Mouse (Mus musculus): ENCODE data around the gene Rasgef1b.

Rasgef1b gene

GRCm38 (mm10) chr5:99447481-99447880, 281.4 kb downstream of the Rasgef1b start:
- no peak for DNase-seq (ENCODE audit: low spot score)

GRCm38 (mm10) chr5:99445242-99445641, 283.6 kb downstream of the Rasgef1b start:
- DNase-seq (ENCODE audit: low spot score): no peak

- DNase-seq (ENCODE audit: low spot score): no peak
Observed at GRCm38 (mm10) chr5:99444777-99445176, 284.1 kb downstream of the Rasgef1b start.

DNA sequence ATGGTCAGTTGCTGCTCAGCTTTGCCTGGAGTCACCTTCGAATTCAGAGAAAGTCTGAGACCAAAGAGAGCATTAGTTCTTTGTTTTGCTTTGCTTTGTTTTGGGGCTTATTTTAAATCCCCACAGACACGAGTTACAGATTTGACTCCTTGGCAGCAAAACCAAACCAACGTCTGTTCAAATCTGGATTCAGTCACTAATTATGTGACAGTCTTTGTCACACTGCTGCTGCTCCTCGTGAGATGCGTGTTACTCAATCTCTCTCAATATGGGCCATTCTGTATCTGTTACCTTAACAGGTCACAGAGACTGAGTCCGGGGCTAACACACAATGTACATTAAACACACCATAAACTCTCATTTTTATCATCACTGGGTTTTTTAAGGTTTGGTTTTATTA, 288.8 kb downstream of the Rasgef1b start:
- no peak for DNase-seq (ENCODE audit: low spot score)

GRCm38 (mm10) chr5:99438526-99438925, 290.3 kb downstream of the Rasgef1b start:
- DNase-seq (ENCODE audit: low spot score): no peak

DNA sequence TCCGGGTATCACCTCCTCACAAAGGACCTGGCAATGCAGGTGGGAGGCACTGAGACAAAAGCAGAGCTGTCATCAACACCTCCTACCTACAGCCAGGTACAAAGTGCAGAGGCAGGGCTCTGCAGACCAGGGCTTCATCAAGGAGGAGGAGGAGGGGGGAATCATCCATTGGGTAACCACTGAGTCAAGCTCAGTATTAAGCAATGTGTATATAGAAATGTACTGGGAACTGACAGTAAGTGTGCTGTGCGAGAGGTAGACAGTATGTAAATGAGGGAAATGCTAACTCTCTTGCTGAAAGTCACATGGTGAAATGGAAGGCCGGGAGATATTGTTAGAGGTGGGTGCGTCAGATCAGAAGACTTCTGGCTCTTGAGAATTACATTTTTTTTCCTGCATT, 294.6 kb downstream of the Rasgef1b start:
- DNase-seq (ENCODE audit: low spot score): no peak

DNA sequence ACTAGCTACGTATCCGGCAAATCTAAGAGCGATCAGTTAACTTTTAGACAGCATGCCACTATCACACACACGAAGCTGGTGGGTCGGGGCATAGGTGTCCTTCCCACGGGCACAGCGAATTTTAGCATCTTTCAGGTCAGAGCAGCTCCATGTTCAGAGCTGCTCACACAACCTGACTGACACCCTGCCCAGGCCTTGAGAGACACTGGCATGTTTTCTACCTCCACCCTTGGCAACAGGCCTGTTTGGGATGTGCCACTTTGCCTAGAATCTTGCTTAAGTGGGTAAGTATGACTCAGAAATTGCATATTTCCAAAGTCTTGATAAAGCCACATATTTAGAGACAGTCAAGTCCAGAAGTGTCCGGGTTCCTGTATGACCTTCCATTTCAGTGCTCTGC, 296.4 kb downstream of the Rasgef1b start:
- no peak for DNase-seq (ENCODE audit: low spot score)

DNA sequence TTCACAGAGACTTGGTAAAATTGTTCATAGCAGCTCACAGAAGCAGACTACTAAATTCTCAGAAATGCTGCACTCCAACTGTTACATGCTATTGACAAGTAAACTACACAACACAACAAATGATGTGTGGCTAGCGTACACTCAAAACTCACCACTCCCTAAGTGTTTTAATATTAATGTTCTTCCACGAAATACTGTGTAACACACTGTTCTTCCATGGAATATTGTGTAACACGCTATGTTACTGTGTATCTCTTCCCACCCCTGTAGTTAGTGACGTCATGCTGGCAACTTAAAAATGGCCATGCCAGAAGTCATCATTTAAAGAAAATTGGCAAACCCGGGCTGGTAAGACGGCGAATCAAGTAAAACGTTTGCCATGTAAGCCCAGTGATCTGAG, 299.6 kb downstream of the Rasgef1b start:
- DNase-seq (ENCODE audit: low spot score): no peak

DNA sequence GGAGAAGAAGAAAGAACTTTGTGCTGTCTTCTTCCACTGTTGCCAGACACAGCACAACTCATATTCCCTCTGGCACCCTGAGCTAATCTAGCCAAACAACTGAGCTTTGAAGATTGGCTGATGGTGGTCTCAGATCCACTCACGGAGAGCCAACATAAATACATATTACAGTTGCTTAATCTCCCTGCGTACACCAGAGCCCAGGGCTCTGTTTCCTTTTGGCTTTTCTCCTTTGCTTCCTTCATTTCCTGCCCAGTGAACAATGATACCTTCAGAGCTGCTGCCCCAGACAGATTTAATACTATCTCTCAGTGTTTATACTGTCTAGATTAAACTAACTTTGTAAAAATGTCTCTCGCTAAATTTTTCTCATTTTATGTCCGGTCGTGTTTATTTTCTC, 300.2 kb downstream of the Rasgef1b start:
- DNase-seq (ENCODE audit: low spot score): no peak

- DNase-seq (ENCODE audit: low spot score): no peak
Observed at GRCm38 (mm10) chr5:99423271-99423670, 305.6 kb downstream of the Rasgef1b start.

DNA sequence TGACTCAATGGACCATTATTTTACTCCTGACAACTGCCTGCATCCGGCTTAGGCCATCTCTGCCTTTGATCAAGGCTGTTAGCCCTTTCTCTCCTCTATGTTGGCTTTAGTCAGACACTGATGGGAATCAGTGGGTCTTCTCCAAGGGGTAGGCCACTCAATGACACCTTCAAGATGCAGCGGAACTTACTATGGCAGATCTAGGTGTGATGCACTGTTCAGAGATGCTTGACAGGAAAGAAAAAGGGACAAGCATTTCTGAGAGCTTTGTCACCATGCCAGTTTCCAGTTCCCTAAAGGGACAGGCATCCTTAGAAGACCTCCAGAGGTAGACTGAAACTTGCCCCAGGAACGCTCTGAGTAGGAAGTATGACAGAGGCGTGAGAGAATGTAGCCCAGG, 306.0 kb downstream of the Rasgef1b start:
- DNase-seq (ENCODE audit: low spot score): no peak

DNA sequence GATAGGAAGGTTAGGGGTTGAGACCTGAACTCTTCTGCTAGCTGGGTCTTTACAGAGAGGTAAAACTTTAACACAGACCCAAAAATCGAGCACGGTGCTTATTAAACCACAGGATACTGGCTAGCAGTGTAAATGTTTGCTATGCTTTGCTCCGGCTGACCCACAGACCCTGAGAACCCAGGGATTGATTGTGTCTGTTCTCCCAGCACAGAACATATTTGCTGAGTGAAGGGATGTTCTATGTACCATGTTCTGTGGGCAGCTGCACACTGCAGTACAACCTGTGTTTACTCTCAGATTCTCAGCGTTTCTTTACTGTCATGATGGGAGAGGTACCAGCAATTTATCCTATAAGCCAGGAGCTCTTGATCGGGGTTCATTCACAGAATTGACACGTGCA, 306.8 kb downstream of the Rasgef1b start:
- DNase-seq (ENCODE audit: low spot score): no peak

DNA sequence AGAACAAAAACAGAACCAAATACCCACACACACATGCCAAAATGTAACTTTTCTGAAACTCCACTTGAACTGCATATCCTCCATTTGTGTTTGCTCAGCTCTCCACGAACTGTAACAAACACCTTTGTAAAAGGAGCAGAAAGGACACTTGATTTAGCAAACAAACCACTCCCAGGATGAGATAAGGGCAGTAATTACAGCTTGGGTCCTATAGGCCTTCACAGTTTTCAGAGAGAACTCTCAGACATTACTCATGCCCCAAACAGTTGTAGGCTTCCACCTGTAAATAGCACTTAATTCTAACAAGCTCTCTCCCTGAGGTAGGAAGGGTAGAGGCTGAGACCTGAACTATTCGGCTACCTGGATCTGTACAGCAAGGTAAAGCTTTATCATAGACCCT, 309.0 kb downstream of the Rasgef1b start:
- no peak for DNase-seq (ENCODE audit: low spot score)

DNA sequence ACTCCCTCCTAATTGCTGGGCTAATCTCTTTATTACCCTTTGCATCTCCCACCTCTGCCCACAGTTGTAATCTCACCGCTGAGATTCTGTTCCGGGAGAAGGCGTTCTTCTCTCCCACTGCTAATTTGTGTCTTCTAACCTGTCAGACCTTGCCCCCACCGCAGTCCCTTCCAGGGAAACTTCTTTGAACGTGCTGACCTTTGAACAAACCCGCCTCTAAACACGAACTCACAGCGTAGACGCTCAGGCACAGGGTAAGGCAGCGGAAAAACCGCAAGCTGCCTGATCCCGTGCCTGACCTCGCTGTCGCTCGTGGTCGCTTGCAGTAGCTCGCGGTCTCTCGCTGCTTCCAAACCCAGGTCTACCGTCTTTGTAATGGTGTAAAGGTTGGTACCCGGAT, 312.0 kb downstream of the Rasgef1b start:
- no peak for DNase-seq (ENCODE audit: low spot score)

GRCm38 (mm10) chr5:99415676-99416075, 313.2 kb downstream of the Rasgef1b start:
- no peak for DNase-seq (ENCODE audit: low spot score)

DNA sequence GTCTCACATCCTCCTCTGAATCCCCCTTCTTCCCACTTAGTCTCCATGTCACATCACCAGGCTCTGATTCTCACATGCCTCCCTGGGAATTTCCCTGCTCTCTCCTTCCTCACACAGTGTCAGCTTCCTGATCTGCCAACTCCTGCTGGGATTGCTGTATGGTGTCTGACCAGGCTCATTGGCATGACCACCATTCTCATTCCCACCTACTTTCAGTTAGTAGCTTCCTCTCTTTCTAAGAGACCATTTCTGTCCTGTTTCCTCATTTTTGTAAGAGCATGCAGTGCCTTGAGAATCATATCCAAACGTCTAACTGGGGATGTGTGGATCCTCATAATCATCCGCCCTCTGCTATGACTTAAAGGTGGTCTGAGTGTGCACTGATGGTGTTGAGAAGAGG, 313.8 kb downstream of the Rasgef1b start:
- DNase-seq (ENCODE audit: low spot score): no peak

DNA sequence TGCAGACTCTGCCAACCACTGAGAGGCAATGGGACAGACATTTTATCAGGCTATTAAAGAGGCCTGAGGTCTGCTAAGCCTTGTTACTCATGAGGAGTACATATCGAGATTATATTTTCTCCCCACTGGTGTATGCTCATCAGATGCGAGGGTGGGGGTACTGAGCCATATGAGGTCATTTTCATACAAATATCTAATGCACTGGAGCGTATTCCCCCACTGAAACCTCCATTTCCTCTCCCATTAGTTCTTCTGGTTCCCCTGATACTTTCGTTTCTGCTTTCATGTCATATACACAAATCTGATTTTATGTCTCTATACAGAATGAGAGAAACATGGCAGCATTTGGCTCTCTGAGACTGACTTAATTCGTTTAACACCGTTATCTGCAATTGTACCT, 314.6 kb downstream of the Rasgef1b start:
- DNase-seq (ENCODE audit: low spot score): no peak

DNA sequence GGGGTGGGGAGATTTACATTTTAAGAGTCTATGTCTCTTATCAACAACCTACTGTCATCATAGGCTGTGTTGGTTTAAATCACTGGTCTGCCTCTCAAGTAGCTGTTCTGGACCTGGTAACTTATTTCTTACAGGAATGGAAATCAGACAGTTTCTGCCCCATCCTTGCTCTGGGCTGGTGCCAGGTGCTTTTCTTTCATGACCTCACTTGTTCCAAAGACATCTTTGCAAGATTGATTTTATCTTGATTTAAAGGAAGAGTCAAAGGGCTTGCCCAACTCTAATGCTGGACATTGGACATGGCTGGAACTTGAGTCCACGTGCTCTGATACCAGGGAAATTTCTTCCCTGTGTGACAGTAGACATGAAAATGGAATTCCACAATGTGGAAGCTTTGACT, 315.0 kb downstream of the Rasgef1b start:
- DNase-seq (ENCODE audit: low spot score): no peak

GRCm38 (mm10) chr5:99413391-99413790, 315.5 kb downstream of the Rasgef1b start:
- no peak for DNase-seq (ENCODE audit: low spot score)

- no peak for DNase-seq (ENCODE audit: low spot score)
Observed at GRCm38 (mm10) chr5:99404403-99405170, 324.3 kb downstream of the Rasgef1b start.

- DNase-seq (ENCODE audit: low spot score): no peak
Observed at GRCm38 (mm10) chr5:99403325-99403724, 325.5 kb downstream of the Rasgef1b start.

GRCm38 (mm10) chr5:99402784-99403183, 326.1 kb downstream of the Rasgef1b start:
- DNase-seq (ENCODE audit: low spot score): no peak

GRCm38 (mm10) chr5:99402297-99402696, 326.6 kb downstream of the Rasgef1b start:
- no peak for DNase-seq (ENCODE audit: low spot score)

DNA sequence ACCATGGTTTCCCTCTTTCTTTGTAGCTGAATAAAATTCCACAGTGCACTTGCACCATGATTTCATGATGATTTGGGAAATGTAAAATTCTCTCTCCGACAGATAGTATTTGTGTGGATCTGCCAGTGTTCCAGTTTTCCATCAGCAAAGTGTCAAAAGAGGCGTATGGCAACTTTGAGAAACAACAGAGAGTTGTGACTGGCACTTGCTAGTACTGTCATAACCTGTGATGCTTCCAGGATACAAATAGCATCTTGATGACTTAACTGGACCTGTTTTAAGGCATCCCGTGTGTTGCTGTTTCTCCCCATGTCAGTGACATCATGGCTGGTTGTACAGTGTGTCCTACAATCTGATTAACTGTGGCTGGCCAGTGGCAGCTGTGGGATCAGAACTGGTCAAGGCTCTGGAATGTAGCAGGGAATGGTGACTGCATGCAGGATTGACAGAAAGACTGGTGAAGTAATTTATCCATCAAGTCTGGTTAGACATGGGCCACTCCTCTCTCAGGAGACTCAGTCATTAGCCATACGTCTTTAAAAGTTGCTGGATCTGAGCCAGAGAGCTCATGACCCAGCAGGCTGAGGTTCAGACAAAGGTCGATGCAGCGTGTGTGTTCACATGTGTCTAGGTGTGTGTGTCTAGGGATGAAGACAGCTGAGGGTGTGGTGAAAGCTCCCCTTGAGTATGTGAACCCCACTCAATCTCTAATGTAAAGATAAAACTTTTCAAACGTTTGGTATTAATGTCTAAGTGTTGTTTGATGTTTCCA, 328.8 kb downstream of the Rasgef1b start:
- no peak for DNase-seq (ENCODE audit: low spot score)

Data from left cerebral cortex, adult 11 months (tissue).